Mouse (Mus musculus) midbrain, embryonic 11.5 days (tissue): ENCODE measurements around the gene Pik3cd. TPM values are rescaled to one million over a fixed set of nuclear protein-coding genes. Genes with fewer than 3 reads are reported as not detected.
"Not testable (repeated sequence)": the region's sequence is repeated elsewhere in the genome, so short reads cannot be mapped to it uniquely, and the experiment has no call there.

Source experiments
- ATAC-seq: fragments of 200-750 bp; cut with Nextera tagmentation; 2 replicates; pipeline ENCODE4 v1.8.0; 2017; ENCODE audit warnings: moderate TSS enrichment, moderate library complexity; ENCODE audit not compliant: low FRiP score
- DNase-seq: peaks from one replicate; pipeline ENCODE4 v3.0.0; 2015; ENCODE audit warnings: low spot score; ENCODE audit errors: missing footprints
- H3K27ac ChIP-seq: fragments of 300-500 bp; sonication (generic); 2 replicates; pipeline ENCODE4 v1.5.1; 2014; ENCODE audit warnings: low read depth, low read length
- H3K27me3 ChIP-seq: fragments of 300-500 bp; sonication (generic); 2 replicates; pipeline ENCODE4 v1.6.1; 2014; ENCODE audit warnings: mild to moderate bottlenecking, low read length, moderate library complexity, mixed read lengths; ENCODE audit not compliant: control insufficient read depth, insufficient read depth
- H3K36me3 ChIP-seq: fragments of 300-500 bp; sonication (generic); 2 replicates; pipeline ENCODE4 v1.6.1; 2014; ENCODE audit warnings: mild to moderate bottlenecking, low read length, moderate library complexity, mixed read lengths; ENCODE audit not compliant: control insufficient read depth, insufficient read depth
- H3K4me1 ChIP-seq: fragments of 300-500 bp; sonication (generic); 2 replicates; pipeline ENCODE4 v1.6.1; 2014; ENCODE audit warnings: low read length; ENCODE audit not compliant: control insufficient read depth, insufficient read depth
- H3K4me2 ChIP-seq: fragments of 300-500 bp; sonication (generic); 2 replicates; pipeline ENCODE4 v1.6.1; 2014; ENCODE audit warnings: mild to moderate bottlenecking, moderate library complexity
- H3K4me3 ChIP-seq: fragments of 300-500 bp; sonication (generic); 2 replicates; pipeline ENCODE4 v1.5.1; 2014; ENCODE audit warnings: low read depth, low read length
- H3K9ac ChIP-seq: fragments of 300-500 bp; sonication (generic); 2 replicates; pipeline ENCODE4 v1.6.1; 2014; ENCODE audit warnings: low read length
- H3K9me3 ChIP-seq: fragments of 300-500 bp; sonication (generic); 2 replicates; pipeline ENCODE4 v1.6.1; 2016; ENCODE audit warnings: low read length; ENCODE audit not compliant: control insufficient read depth
- WGBS: fragments of 180-500 bp; shearing (Covaris S2); extraction: QIAGEN DNeasy Blood & Tissue Kit; methylation state at CpG from one replicate; pipeline ENCODE4 v1.1.7; 2014; 5-methylcytosine and 5-hydroxymethylcytosine counted together
- polyA plus RNA-seq: library from polyadenylated mRNA; unstranded; fragments of >200 nt; fragmentation: Nextera tagmentation; extraction: Ambion mirVana; gene quantifications from 2 replicates; pipeline ENCODE4 v1.2.1, GENCODE M21; 2014

The Pik3cd gene
- polyA plus RNA-seq, 1 experiment from 2014 or later = 8.7 TPM

DNA sequence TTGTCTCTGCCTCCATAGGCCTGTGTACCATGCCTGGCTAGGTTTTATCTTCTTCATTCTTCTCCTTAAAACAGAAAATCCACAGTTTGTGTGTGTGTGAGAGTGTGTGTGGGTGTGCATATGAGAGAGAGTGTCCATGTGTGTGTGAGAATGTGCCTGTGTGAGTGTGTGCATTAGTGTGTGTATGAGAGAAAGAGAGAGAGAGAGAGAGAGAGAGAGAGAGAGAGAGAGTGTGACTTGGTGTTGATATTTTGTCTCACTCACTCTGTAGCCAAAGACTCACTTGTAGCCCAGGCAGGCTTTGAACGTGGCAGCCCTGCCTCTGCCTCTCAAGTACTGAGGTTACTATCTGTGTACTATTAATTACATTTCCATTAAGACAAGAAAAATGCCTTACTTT is 68.2 kb downstream of the Pik3cd start:
- H3K27ac ChIP-seq = no peak overlapping the region
- H3K36me3 ChIP-seq = peaks cover 16% of the 10 kb centered on the region
- 88% methylated on average over 1 of the region's 1 CpGs for WGBS
- no peak for DNase-seq
- H3K4me1 ChIP-seq = no peaks in the 10 kb centered on the region
- H3K4me3 ChIP-seq = no peak overlapping the region
- H3K4me2 ChIP-seq = no peak overlapping the region
- H3K9ac ChIP-seq = no peak overlapping the region
- no peaks in the 10 kb centered on the region for H3K27me3 ChIP-seq
- no peak for ATAC-seq
- H3K9me3 ChIP-seq = no peaks in the 10 kb centered on the region

DNA sequence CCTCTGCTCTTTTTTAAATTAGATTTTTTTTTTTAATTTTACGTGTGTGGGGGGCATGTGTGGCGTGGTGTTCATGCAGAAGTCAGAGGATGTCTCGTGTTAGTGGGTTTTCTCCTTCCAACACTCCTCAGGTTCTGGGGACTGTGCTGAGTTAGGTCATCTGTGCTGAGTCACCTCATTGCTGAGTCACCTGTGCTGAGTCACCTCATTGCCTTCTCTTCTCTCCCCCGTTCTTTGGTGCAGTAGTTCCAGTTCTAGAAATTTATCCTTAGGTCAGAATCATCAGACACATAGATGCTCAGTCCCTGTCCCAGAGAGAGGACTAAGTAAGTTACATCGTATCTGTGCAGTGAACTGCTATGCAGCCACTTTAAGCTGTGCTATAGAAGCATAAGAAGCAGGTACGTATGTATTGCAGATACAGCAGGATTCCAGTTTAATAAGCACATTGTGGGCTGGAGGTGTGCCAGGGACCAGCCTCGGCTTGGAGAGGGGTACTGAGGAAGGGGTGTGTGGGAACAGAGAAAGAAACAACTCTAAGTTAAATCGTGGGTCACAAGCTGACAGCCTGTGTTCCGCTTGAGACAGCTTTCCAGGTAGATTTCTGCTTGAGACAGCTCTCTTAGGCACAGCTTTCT is 69.6 kb downstream of the Pik3cd start:
- no peaks in the 10 kb centered on the region for H3K9me3 ChIP-seq
- 88% methylated on average over 9 of the region's 9 CpGs for WGBS
- H3K27me3 ChIP-seq = no peaks in the 10 kb centered on the region
- ATAC-seq = no peak
- DNase-seq = no peak
- H3K4me1 ChIP-seq = no peaks in the 10 kb centered on the region
- H3K9ac ChIP-seq = no peak overlapping the region
- H3K36me3 ChIP-seq = peaks cover 13% of the 10 kb centered on the region
- no peak overlapping the region for H3K27ac ChIP-seq
- H3K4me3 ChIP-seq = no peak overlapping the region
- H3K4me2 ChIP-seq = no peak overlapping the region

DNA sequence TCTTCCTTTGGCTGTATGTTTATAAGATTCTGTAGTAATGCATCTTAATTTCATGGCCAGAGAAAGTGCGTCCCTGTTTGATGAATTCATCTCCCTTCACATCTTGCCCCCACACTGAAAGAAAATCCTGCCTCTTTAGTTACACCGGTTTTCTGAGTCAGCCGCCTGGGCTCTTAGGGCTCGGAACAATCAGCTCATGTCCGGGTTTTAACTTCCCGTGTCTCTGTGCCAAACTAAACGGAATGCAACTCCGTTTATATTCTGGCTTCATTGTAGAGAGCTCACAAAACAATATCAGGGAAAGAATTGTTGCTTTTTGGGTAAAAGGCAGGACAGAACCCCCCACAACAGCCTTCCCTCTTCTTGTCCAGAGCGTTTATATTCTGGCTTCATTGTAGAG is 73.6 kb downstream of the Pik3cd start:
- Histone ChIP-seq H3K36me3 (no peaks in the 10 kb centered on the region; the same call in none of the 2 replicates), H3K4me2 (no peak overlapping the region), H3K4me3 (no peak overlapping the region), H3K9ac (no peak overlapping the region), H3K27me3 (no peaks in the 10 kb centered on the region), H3K4me1 (peaks cover 8% of the 10 kb centered on the region), H3K27ac (no peak overlapping the region), H3K9me3 (no peaks in the 10 kb centered on the region)
- DNase-seq (no peak), ATAC-seq (no peak)
- 86% methylated on average over 9 of the region's 9 CpGs for WGBS

DNA sequence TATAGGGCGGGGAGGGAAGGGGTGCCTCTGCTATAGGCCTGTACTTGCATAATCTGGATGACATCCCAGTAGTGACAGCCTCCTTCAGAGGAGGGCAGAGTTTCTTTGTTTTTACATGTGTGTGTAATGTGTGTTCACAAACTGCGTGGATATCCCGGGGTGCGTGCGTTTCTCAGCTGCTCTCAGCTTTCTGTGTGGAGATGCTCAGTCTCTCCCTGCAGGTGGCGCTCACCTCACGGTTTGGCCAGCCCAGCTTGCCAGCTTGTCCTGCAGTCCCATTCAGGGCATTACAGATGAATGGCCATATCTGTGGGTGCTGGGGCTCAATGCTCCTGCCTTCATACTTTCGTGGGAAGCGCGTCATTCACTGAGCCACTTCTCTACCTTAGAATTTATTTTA is 74.0 kb downstream of the Pik3cd start:
- Histone ChIP-seq H3K9me3 (no peaks in the 10 kb centered on the region), H3K27me3 (no peaks in the 10 kb centered on the region), H3K4me1 (peaks cover 8% of the 10 kb centered on the region), H3K9ac (no peak overlapping the region), H3K4me3 (no peak overlapping the region), H3K4me2 (no peak overlapping the region), H3K36me3 (no peaks in the 10 kb centered on the region; the same call in 1 of the 2 replicates), H3K27ac (no peak overlapping the region)
- DNase-seq (no peak), ATAC-seq (no peak; the same call in 1 of the 2 replicates)
- 70% methylated on average over 10 of the region's 10 CpGs for WGBS

DNA sequence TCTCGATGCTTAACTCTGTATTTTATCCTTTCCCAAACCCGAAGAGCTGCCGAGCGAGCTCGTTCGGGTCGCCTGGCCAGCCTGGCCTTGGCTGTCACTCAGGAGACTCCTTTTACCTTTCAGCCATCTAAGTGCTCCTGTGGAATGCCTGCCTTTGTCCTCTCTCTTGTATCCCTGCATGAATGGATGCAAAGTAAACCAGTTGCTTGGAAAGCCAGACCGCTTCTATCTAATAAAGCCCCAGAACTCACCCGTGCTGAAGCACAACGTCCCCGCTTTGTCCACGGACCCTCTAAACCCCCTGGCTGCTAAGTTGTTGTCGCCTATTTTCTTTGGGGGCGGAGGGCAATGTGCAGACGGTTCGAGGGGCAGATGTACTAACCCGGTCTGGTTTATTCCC is 75.6 kb downstream of the Pik3cd start:
- Histone ChIP-seq H3K4me1 (peaks cover 8% of the 10 kb centered on the region), H3K4me2 (no peak overlapping the region; the same call in 1 of the 2 replicates), H3K27me3 (no peaks in the 10 kb centered on the region), H3K36me3 (no peaks in the 10 kb centered on the region; the same call in 1 of the 2 replicates), H3K27ac (no peak overlapping the region), H3K9ac (peak overlapping the region; percentile 4; the same call in 1 of the 2 replicates), H3K4me3 (no peak overlapping the region), H3K9me3 (no peaks in the 10 kb centered on the region)
- 44% methylated on average over 17 of the region's 17 CpGs for WGBS
- DNase-seq = no peak
- ATAC-seq = 0 out of 2 replicates have a peak, but pooled peaks have one; percentile 46

DNA sequence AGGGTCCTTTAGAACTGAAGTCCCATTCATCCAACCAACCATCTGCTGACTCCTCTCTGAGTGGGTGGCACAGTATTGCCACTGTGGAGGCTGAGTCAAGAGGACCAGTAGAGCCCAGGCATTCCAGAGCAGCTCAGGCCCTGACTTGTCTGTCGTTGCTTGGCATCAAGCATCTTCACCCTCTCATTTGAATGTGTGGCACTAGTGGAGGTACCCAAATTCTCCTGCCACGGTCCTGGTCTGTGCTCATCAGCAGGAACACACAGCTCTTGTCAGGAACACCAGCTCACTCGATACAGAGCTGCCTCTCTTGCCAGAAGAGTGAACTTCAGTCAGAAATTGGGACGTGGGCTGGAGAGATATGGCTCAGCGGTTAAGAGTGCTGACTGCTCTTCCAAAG is 78.7 kb downstream of the Pik3cd start:
- Histone ChIP-seq H3K36me3 (no peaks in the 10 kb centered on the region), H3K4me1 (peaks cover 23% of the 10 kb centered on the region), H3K27ac (no peak overlapping the region), H3K4me2 (no peak overlapping the region), H3K9ac (no peak overlapping the region), H3K4me3 (no peak overlapping the region), H3K9me3 (no peaks in the 10 kb centered on the region), H3K27me3 (no peaks in the 10 kb centered on the region)
- ATAC-seq = no peak
- WGBS = 90% methylated on average over 5 of the region's 5 CpGs
- no peak for DNase-seq

DNA sequence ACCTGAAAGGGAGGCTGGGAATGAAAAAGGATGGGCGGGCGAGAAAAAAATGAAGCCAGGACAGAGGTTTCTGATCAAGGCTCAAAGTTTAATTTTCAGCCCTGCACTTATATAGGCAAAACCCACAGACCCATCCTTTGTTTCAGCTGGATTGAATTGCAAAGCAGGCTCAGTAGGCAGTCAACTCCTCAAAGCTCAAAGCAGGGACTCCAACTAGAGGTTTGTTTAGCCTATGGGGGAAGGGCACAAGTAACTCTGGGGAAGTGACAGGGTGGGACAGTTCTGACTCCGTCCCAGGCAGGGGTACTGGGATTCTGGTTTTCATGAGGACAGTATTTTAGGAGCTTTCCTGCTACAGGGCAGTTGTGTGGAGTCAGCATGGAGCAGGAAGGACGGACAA is 81.1 kb downstream of the Pik3cd start:
- 44% methylated on average over 4 of the region's 4 CpGs for WGBS
- no peak overlapping the region for H3K9ac ChIP-seq

DNA sequence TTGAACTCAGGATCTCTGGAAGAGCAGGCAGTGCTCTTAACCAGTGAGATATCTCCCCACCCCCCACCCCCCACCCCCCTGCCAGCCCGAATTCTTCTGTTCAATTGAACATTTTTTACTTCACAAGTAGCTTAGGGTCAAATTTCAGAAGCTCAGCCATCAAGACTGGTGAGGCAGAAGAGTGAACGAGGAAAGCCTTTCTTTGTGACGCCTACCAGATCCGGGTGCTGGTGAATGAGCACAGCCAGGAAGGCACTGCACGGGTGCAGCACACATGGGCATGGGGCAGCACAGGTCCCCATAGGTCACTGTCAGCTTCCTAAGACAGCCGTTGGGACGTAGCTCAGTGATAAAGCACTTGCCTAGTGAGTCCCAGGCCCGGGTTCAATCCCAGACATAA is 82.4 kb downstream of the Pik3cd start:
- peaks cover 14% of the 10 kb centered on the region; the same call in 1 of the 2 replicates for H3K4me1 ChIP-seq
- H3K27me3 ChIP-seq = no peaks in the 10 kb centered on the region
- no peaks in the 10 kb centered on the region for H3K36me3 ChIP-seq
- ATAC-seq = no peak
- DNase-seq = no peak
- no peak overlapping the region for H3K4me2 ChIP-seq
- 28% methylated on average over 8 of the region's 8 CpGs for whole genome bisulfite sequencing
- no peak overlapping the region for H3K27ac ChIP-seq
- H3K9ac ChIP-seq = no peak overlapping the region
- H3K4me3 ChIP-seq = no peak overlapping the region
- H3K9me3 ChIP-seq = no peaks in the 10 kb centered on the region

More for the DNA sequence above, 81.1 kb downstream of the Pik3cd start:
- Histone ChIP-seq H3K4me1 (peaks cover 17% of the 10 kb centered on the region; the same call in 1 of the 2 replicates), H3K4me3 (no peak overlapping the region), H3K36me3 (no peaks in the 10 kb centered on the region), H3K4me2 (no peak overlapping the region), H3K9me3 (no peaks in the 10 kb centered on the region), H3K27me3 (no peaks in the 10 kb centered on the region), H3K27ac (no peak overlapping the region)
- no peak for ATAC-seq
- no peak for DNase-seq

DNA sequence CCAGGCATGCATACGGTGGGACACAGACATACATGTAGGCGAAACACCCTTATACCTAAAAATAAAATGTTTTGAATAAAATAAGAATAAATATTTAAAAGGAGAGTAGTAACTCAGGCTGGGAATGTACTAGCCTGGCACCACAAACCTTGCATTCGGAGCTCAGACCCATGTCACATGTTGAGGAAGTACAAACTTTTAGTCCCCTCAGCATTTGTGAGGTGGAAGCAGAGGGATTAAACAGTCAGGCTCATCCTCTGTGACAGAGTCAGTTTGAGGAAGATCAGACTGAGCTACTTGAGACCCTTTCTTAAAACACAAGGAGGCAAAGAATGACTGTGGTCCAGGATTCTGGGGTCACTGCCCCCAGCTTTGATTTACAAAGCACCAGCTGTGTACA is 85.4 kb downstream of the Pik3cd start:
- not testable (repeated sequence) for H3K4me2 ChIP-seq, ATAC-seq, H3K36me3 ChIP-seq, H3K9me3 ChIP-seq, H3K27me3 ChIP-seq, H3K4me3 ChIP-seq, H3K27ac ChIP-seq, H3K9ac ChIP-seq
- H3K4me1 ChIP-seq = peaks cover 14% of the 10 kb centered on the region; the same call in 1 of the 2 replicates
- 88% methylated on average over 3 of the region's 3 CpGs for WGBS
- DNase-seq = peak; percentile 64
